Mouse (Mus musculus) ES-Bruce4 (cell line): ENCODE data around the gene RPS10-NUDT3.

Experiments
- CTCF ChIP-seq: IDR thresholded peaks from one replicate; pipeline ENCODE4 v1.8.1; 2011; ENCODE audit warnings: low read depth, low read length
- POLR2A ChIP-seq: IDR thresholded peaks from one replicate; pipeline ENCODE4 v1.8.1; 2011; ENCODE audit warnings: low read length; ENCODE audit not compliant: insufficient read depth

- TF ChIP-seq CTCF (no peak), POLR2A (no peak)
Measured at GRCm38 (mm10) chr17:27653253-27653959, 18.4 kb upstream of the RPS10-NUDT3 start.
